Mouse (Mus musculus): Measurements from ENCODE around the gene Olfr983. TPM values are rescaled to one million over a fixed set of nuclear protein-coding genes. Genes with fewer than 3 reads are reported as not detected.

Gene Olfr983
- polyA plus RNA-seq (2012; rRNA removed) = not detected in 2 replicates

DNA sequence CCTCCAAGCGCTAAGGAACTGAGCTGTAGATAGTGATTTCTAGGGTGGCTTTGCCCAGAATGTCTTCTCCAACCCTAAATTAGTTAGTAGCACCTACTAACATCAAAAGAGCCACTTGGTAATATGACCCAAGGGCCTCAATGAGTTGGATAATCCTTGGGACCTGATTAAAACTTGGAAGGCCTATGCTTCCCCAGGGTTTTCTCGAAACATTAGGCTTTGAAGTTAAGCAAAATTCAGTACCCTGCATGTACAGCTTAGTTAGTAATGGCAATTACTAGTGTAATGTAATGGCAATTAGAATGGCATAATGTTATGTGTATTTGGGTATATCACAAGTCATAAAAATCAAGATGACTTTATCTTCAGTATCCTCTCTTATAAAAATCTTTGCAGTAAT lies at the start of gene Olfr983:
Olfr983 (minus strand) TSS at position 101 of the 400 bp plus-strand sequence.
- DNase-seq (ENCODE audit: low spot score) = no peak

DNA sequence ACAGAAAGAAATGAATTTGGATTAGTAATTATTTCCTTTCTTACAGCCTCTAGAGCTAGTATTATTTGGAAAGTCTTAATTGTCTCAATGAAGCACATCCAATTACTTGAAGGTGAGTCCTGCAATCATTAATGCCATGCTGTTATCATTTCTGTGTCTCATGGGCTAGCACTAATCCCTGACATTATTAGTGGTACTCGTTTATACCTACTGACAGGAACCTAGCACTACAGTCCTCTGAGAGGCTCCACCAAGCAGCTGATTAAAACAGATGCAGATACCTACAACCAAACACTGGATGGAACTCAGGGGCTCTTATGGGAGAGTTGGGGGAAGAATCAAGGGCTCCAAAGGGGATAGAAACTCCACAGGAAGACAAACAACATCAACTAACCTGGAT lies 48.1 kb upstream of the Olfr983 start:
- DNase-seq (ENCODE audit: low spot score) = no peak

DNA sequence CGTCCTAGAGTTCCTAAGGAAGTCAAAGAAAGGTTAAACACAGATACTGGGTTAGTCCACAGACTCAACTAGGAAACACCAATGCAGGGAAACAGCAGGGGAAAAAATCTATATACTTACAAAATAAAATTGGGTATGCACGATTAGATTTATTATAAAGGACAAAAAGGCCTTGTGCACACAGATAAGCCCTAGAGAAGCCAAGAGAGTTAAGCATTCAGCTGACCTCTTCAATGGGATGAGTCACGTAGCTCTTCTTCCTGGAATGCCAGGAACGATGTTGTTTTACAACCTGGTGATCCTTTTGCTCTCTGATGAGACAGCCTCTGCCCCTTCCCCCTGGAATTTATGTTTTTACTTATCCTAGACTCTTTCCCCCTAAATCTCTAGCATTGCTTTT lies 46.1 kb upstream of the Olfr983 start:
- no peak for DNase-seq (ENCODE audit: low spot score)

DNA sequence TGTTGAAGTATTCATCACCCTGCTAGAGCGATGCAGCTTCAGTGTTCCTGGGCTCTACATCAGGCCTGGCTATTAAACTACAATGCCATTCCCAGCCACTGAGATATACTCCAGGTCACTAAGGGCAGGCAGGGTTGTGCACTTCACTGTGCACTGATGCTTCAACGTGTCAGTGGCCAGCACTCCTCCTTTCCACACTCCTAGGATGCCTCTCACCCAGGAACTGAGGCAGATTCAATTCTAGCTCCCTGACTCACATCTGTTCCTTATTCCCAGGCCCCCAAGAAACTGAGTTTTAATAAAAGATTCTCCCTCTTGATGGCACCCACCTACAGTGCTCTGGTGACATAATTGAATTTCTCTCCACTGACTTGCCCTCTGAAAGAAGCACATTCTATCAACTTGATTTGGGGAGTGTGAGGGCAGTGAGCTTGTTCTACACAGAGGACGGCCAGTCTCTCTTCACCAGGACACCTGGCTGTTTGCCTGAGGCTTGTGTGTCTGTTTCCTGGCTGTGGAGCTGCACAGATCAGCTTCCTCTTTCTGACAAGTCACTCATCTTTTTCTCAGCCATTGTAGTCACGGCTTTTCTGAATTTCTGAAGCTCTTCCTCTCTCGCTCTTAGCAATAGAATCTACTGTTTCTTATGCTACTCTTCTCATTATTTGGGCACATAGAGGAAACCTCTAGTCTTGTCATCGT lies 43.7 kb upstream of the Olfr983 start:
- no peak for DNase-seq (ENCODE audit: low spot score)

DNA sequence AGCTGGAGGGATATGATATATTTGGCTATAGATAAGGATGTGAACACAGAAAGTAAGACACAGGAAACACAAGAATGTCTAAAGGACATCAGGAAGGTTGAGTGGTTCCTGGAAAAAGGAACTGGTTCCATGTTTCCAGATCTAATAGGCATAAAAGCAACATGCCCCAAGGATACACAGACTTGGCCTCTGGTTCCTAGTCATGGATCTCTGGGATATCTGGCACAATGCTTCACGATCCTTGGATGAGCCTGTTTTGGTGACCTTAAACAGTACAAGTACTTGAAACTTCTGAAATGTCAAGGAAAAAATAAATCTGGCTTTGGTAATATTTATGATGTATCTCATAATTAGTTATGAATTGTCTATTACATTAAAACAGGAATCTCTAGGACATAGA lies 37.2 kb upstream of the Olfr983 start:
- DNase-seq (ENCODE audit: low spot score) = no peak

DNA sequence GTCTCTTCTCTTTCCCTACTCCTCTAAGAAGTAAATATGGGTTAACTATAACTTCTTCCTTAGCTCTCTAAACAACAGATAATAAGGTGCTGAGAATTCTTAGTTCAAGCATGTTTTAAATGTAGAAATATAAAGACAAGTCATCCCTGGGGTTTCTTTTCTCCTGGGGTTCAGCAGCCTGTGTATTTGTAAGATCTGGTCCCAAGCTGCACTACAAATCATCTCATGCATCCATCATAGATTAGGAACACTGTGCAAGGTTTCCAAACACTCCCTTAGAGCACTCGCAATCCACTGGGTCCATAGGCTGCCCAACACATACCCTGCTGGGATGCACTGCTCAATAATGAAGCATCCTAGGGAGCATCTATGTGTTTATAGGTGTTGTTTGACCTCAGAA lies 36.7 kb upstream of the Olfr983 start, which contains the start of gene Olfr985:
Olfr985 (minus strand) TSS at position 101 of the 400 bp plus-strand sequence.
- DNase-seq (ENCODE audit: low spot score) = no peak

DNA sequence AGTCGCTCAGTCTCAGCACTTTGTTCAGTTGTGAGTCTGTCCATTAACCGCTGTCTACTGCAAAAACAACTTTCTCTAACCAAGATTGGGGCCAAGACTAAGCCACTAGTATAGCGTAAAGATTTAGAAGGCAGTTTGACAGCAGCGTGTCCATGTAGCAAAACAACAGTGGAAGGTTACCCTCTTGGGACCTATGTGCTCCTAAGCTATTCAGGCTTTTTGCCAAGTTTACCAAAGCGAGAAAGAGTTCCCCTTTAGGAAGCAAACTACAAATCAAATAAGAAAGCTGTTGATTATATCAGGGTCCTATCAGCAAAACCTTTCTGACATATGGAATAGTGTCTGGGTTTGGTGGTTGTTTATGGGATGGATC lies 23.9 kb upstream of the Olfr983 start:
- DNase-seq (ENCODE audit: low spot score) = no peak

DNA sequence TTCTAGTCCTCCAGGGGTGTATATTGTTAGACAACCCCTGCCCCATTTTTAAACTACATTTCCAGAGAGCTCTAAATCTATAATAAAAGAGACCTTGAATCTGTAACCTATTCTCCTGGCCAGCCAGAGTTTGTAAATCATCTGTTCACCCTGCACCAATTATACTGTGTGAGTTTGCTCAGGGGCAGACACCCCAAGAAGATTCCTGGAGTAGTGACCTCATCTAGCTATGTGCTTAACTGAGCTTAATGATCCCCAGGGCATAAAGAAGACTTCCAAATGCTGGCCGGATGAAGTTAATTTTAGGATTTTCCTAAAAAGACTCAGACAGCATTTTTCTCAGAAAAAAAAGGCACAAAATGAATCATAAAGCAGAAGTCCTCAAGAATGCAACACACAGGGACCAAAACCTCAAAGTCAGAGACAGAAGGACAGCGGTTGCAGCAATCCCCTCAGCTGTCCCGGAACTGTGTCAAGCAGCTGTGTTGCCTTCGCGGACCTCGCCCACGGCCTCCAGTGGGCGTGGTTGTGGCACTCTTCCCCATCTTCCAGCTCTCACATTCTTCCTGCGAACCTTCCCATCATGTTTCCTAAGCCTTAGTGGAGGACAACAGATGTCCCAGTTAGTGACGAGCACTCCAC lies 23.4 kb upstream of the Olfr983 start:
- DNase-seq (ENCODE audit: low spot score) = no peak

DNA sequence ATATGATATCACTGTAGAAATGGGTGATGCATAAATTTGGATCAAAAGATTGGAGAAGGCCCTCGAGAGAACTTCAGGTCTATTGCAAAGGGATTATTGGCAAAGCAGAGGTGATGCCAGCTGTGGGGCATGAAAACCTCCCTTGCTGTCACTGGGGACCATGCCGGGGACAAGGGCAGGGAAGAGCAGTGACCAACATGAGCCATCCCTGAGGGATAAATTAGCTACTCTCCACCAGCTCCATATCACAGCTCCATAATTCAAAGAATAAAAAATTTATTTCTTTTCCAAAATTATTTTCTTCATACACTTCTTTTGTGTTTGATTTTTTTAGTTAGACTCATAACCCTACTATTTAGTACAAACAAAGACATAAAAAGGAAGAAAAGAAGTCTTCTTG lies 20.7 kb upstream of the Olfr983 start, which contains the start of gene Olfr984:
Olfr984 (minus strand) TSS at position 101 of the 400 bp plus-strand sequence.
- DNase-seq (ENCODE audit: low spot score) = no peak

DNA sequence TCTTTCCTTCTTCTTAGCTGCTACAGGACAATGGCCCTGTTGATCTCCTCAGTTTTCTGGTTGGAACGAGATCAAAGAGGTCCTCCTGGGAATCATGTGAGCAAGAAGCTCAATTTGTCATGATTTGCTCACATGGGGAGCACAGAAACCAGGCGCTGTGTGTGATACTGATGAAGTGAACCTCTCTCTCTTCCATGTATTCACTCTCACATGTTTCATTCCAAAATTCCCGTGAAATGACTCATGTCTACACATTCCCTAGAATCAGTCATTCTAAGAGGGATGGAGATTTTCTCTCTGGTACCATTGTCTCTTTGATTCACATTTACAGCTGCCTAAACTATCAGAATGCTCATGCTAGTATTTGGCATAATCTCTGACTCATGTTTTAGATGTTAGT lies 1.4 kb upstream of the Olfr983 start:
- DNase-seq (ENCODE audit: low spot score) = no peak

DNA sequence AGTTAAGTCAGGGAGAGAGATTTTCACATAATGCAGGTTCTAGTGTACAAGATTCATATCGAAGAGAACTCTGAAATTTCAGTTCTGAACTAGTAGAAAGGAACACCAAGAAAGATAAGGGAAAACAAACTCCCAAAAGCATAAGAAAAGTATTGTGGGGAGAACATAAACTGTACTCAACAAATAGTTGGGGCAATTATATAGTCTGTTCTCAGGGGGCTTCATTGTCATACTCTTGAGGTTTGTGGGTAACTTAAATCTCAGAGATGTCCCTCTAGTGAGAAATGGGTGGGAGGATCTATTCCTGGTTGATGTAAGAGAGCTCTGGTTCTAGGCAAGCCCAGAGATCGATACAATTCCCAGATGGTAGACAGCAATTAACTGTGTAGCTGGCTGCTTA lies 19.9 kb downstream of the Olfr983 start, which contains the start of gene Olfr982:
Olfr982 (plus strand) TSS at position 301 of the 400 bp plus-strand sequence.
- no peak for DNase-seq (ENCODE audit: low spot score)

DNA sequence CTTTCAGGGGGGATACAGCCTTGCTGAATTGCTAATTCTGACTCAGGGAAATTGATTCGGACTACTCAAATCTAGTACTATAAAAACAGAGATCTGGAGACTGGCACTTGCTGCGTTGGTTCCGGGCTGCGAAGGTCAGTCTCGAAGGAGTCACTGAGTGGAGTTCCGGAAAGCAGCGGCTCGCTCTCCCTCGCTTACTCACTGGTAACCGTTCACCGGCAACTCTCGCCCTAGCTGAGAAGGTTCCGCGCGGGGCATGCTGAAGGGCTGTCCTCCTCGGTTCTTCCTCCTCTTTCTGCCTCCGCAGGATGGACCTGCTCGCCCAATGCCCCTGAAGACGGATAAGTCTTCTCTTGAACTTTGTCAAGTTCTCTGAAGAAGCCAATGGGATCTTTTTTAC lies 43.3 kb downstream of the Olfr983 start:
- DNase-seq (ENCODE audit: low spot score) = no peak

Other genes with a start within 250 kb of the Olfr983 start
- not detected in 2 replicates for gene Olfr972, start 227.2 kb downstream of the Olfr983 start, polyA plus RNA-seq (2012; rRNA removed)
- gene Olfr229, start 186.3 kb downstream of the Olfr983 start, polyA plus RNA-seq (2012; rRNA removed) = not detected in 2 replicates
- not detected in 2 replicates for gene Olfr974, start 156.1 kb downstream of the Olfr983 start, polyA plus RNA-seq (2012; rRNA removed)
- not detected in 2 replicates for gene Olfr975, start 141.5 kb downstream of the Olfr983 start, polyA plus RNA-seq (2012; rRNA removed)
- gene Olfr976, start 132.5 kb downstream of the Olfr983 start, polyA plus RNA-seq (2012; rRNA removed) = not detected in 2 replicates
- not detected in 2 replicates for gene Olfr978, start 101.5 kb downstream of the Olfr983 start, polyA plus RNA-seq (2012; rRNA removed)
- gene Olfr979, start 90.1 kb downstream of the Olfr983 start, polyA plus RNA-seq (2012; rRNA removed) = not detected in 2 replicates
- gene Olfr980, start 84.0 kb downstream of the Olfr983 start, polyA plus RNA-seq (2012; rRNA removed) = not detected in 2 replicates
- gene Olfr981, start 72.1 kb downstream of the Olfr983 start, polyA plus RNA-seq (2012; rRNA removed) = not detected in 2 replicates
- not detected in 2 replicates for gene Olfr982, start 19.8 kb downstream of the Olfr983 start, polyA plus RNA-seq (2012; rRNA removed)
- not detected in 2 replicates for gene Olfr984, start 20.6 kb upstream of the Olfr983 start, polyA plus RNA-seq (2012; rRNA removed)
- gene Olfr985, start 36.6 kb upstream of the Olfr983 start, polyA plus RNA-seq (2012; rRNA removed) = not detected in 2 replicates
- gene Tmem225, start 54.5 kb upstream of the Olfr983 start, polyA plus RNA-seq (2012; rRNA removed) = not detected in 2 replicates
- not detected in 2 replicates for gene Olfr986, start 87.3 kb upstream of the Olfr983 start, polyA plus RNA-seq (2012; rRNA removed)
- gene Zfp202, start 98.7 kb upstream of the Olfr983 start, polyA plus RNA-seq (2012; rRNA removed) = 3.2 and 3.7 TPM in 2 replicates
- gene Scn3b, start 175.6 kb upstream of the Olfr983 start, polyA plus RNA-seq (2012; rRNA removed) = 1.4 and 2.0 TPM in 2 replicates

All from urinary bladder, adult 2 months (tissue).